Comparison of ENCODE assay signal across 23 mouse cellular contexts in genomic region chr6:6581849-6582248, GRCm38 (mm10). TPM values are rescaled to one million over a fixed set of nuclear protein-coding genes. Genes with fewer than 3 reads are reported as not detected.
A peak's percentile ranks its signal among the peaks of the same experiment; 100 is the strongest.
DNase-seq lines count a peak whose midpoint lies in the region; ATAC-seq lines count a peak whose summit lies in the region.
"Had no signal": no experiment of that assay in that cellular context is flagged by ENCODE, and none has a peak within 500 bp of the region (broad histone marks: within the 10 kb centered on the region; RNA-seq: fewer than 3 reads in every experiment).

No protein-coding gene starts in this region.

- H3K9me3 ChIP-seq in midbrain, embryonic 11.5 days (ENCODE audit: control insufficient read depth, low read length) = no peaks in the 10 kb centered on the region
- no peaks in the 10 kb centered on the region for H3K9me3 ChIP-seq in midbrain, embryonic 13.5 days
- H3K9me3 ChIP-seq: embryonic facial prominence, embryonic 13.5 days; forebrain, embryonic 12.5 days; G1E; heart, embryonic 10.5 days; hindbrain, embryonic 13.5 days had no signal

- 84% methylated on average over 2 of the region's 2 CpGs for WGBS in midbrain, embryonic 11.5 days
- 82% methylated on average over 2 of the region's 2 CpGs for WGBS in midbrain, embryonic 13.5 days

- H3K4me2 ChIP-seq in midbrain, embryonic 11.5 days = no peak overlapping the region
- H3K4me2 ChIP-seq in midbrain, embryonic 13.5 days (replicated peaks) = no peak overlapping the region
- H3K4me2 ChIP-seq: embryonic facial prominence, embryonic 13.5 days; forebrain, embryonic 12.5 days; hindbrain, embryonic 13.5 days had no signal

- no peaks in the 10 kb centered on the region for H3K4me1 ChIP-seq in midbrain, embryonic 11.5 days (ENCODE audit: control insufficient read depth, insufficient read depth, low read length)
- H3K4me1 ChIP-seq in midbrain, embryonic 13.5 days (replicated peaks) = peaks cover 7% of the 10 kb centered on the region
- H3K4me1 ChIP-seq: heart, embryonic 10.5 days had no signal

- ATAC-seq in midbrain, embryonic 11.5 days (ENCODE audit: low FRiP score) = no peak
- no peak for ATAC-seq in midbrain, embryonic 13.5 days
- ATAC-seq: activated CD4-positive, CD25-positive, alpha-beta regulatory T cell, adult 4 months; forebrain, embryonic 16.5 days; hindbrain, postnatal 0 days had no signal

- H3K36me3 ChIP-seq in midbrain, embryonic 11.5 days (ENCODE audit: control insufficient read depth, insufficient read depth, low read length) = no peaks in the 10 kb centered on the region
- no peaks in the 10 kb centered on the region for H3K36me3 ChIP-seq in midbrain, embryonic 13.5 days
- H3K36me3 ChIP-seq: embryonic facial prominence, embryonic 13.5 days; forebrain, embryonic 12.5 days; G1E; heart, embryonic 10.5 days; hindbrain, embryonic 13.5 days had no signal

- H3K4me3 ChIP-seq in midbrain, embryonic 11.5 days (ENCODE audit: low read depth, low read length) = no peak overlapping the region
- H3K4me3 ChIP-seq in midbrain, embryonic 13.5 days (replicated peaks) = no peak overlapping the region
- H3K4me3 ChIP-seq: embryonic facial prominence, embryonic 13.5 days; forebrain, embryonic 12.5 days; heart, embryonic 10.5 days; hindbrain, embryonic 13.5 days had no signal

- H3K27me3 ChIP-seq in midbrain, embryonic 11.5 days (ENCODE audit: control insufficient read depth, insufficient read depth, low read length) = no peaks in the 10 kb centered on the region
- no peaks in the 10 kb centered on the region for H3K27me3 ChIP-seq in midbrain, embryonic 13.5 days
- H3K27me3 ChIP-seq: embryonic facial prominence, embryonic 13.5 days; forebrain, embryonic 12.5 days; hindbrain, embryonic 13.5 days had no signal

- peak; percentile 53 for DNase-seq in midbrain, embryonic 11.5 days (ENCODE audit: low spot score, missing footprints)
- DNase-seq in B cell, adult 2 months = peak; percentile 46 to 60
- peak; percentile 64 for DNase-seq in T-cell, adult 2 months (ENCODE audit: low spot score)
- no peak for DNase-seq in layer of hippocampus, adult 9-11 months
- DNase-seq in layer of hippocampus, postnatal 10 days (ENCODE audit: low spot score in 2 of 2) = no peak
- DNase-seq in urinary bladder, adult 18-20 months (ENCODE audit: low spot score in 2 of 2) = no peak
- DNase-seq: adrenal gland, postnatal 14 days; cerebellum, adult 11-12 months; cerebellum, adult 9-10 months; cerebellum, postnatal 25 days; gastrocnemius, postnatal 36 days; heart, adult 18-20 months; heart, postnatal 10 days; heart, postnatal 4 days had no signal

- H3K27ac ChIP-seq in midbrain, embryonic 11.5 days (ENCODE audit: low read depth, low read length) = no peak overlapping the region
- no peak overlapping the region for H3K27ac ChIP-seq in midbrain, embryonic 13.5 days
- H3K27ac ChIP-seq: embryonic facial prominence, embryonic 13.5 days; forebrain, embryonic 12.5 days; heart, embryonic 10.5 days; hindbrain, embryonic 13.5 days; hindbrain, postnatal 0 days had no signal

- no peak overlapping the region for H3K9ac ChIP-seq in midbrain, embryonic 11.5 days (ENCODE audit: low read length)
- no peak overlapping the region for H3K9ac ChIP-seq in midbrain, embryonic 13.5 days (replicated peaks)
- H3K9ac ChIP-seq: embryonic facial prominence, embryonic 13.5 days; forebrain, embryonic 12.5 days; hindbrain, embryonic 13.5 days had no signal

RNA-seq across cellular contexts. Expression of gene Sem1, which starts 3.4 kb away (rescaled TPM):
- polyA plus RNA-seq in midbrain, embryonic 11.5 days (2014; fragmentation: Nextera tagmentation; extraction: Ambion mirVana) = 241 and 251 TPM in 2 replicates
- polyA plus RNA-seq in midbrain, embryonic 13.5 days (2015; fragmentation: Nextera tagmentation; extraction: Ambion mirVana) = 192 and 196 TPM in 2 replicates
- 10 to 100 TPM; 53.5 to 62.6 TPM for total RNA-seq in layer of hippocampus, postnatal 10 days (2021)

Comparison
In these comparisons a context has a peak if more than half of its experiments do, and no peak if none do; other contexts are left out.
1. DNase-seq: peak in midbrain, embryonic 11.5 days (single experiment), B cell, adult 2 months (2 of 2) and T-cell, adult 2 months (single experiment); none in layer of hippocampus, adult 9-11 months (single experiment), layer of hippocampus, postnatal 10 days (0 of 2) and urinary bladder, adult 18-20 months (0 of 2).